Mouse (Mus musculus) embryonic facial prominence, embryonic 14.5 days (tissue): ENCODE data around the gene Atp2b2. TPM values are rescaled to one million over a fixed set of nuclear protein-coding genes. Genes with fewer than 3 reads are reported as not detected.

Source experiments
- ATAC-seq: fragments of 200-750 bp; cut with Nextera tagmentation; 2 replicates; pipeline ENCODE4 v1.8.0; 2017; ENCODE audit warnings: low read depth, moderate number of reproducible peaks, moderate TSS enrichment
- DNase-seq: peaks from one replicate; pipeline ENCODE4 v3.0.0-alpha.2; 2015; ENCODE audit warnings: low spot score
- H3K27ac ChIP-seq: fragments of 300-500 bp; sonication (generic); replicated peaks from 2 replicates; pipeline ENCODE4 v1.5.1; 2014; ENCODE audit warnings: low read depth, mild to moderate bottlenecking, low read length, moderate library complexity
- H3K27me3 ChIP-seq: fragments of 300-500 bp; sonication (generic); replicated peaks from 2 replicates; pipeline ENCODE4 v1.6.1; 2014; ENCODE audit warnings: low read length; ENCODE audit not compliant: control insufficient read depth, insufficient read depth
- H3K36me3 ChIP-seq: fragments of 300-500 bp; sonication (generic); 2 replicates; pipeline ENCODE4 v1.6.1; 2014; ENCODE audit warnings: low read length, mixed read lengths; ENCODE audit not compliant: control insufficient read depth, insufficient read depth
- H3K4me1 ChIP-seq: fragments of 300-500 bp; sonication (generic); 2 replicates; pipeline ENCODE4 v1.6.1; 2014; ENCODE audit warnings: antibody characterized with exemption, low read length; ENCODE audit not compliant: control insufficient read depth, insufficient read depth
- H3K4me2 ChIP-seq: fragments of 300-500 bp; sonication (generic); 2 replicates; pipeline ENCODE4 v1.6.1; 2014; ENCODE audit warnings: low read depth, mild to moderate bottlenecking, low read length, moderate library complexity, mixed read lengths
- H3K4me3 ChIP-seq: fragments of 300-500 bp; sonication (generic); 2 replicates; pipeline ENCODE4 v1.5.1; 2014; ENCODE audit warnings: low read depth, mild to moderate bottlenecking, low read length
- H3K9ac ChIP-seq: fragments of 300-500 bp; sonication (generic); 2 replicates; pipeline ENCODE4 v1.6.1; 2014; ENCODE audit warnings: low read depth, mild to moderate bottlenecking, low read length, moderate library complexity, mixed read lengths
- H3K9me3 ChIP-seq: fragments of 300-500 bp; sonication (generic); 2 replicates; pipeline ENCODE4 v1.6.1; 2016; ENCODE audit warnings: low read length; ENCODE audit not compliant: control insufficient read depth
- WGBS: fragments of 180-500 bp; shearing (Covaris S2); extraction: QIAGEN DNeasy Blood & Tissue Kit; methylation state at CpG from one replicate; pipeline ENCODE4 v1.1.7; 2014; 5-methylcytosine and 5-hydroxymethylcytosine counted together
- polyA plus RNA-seq: library from polyadenylated mRNA; unstranded; fragments of >200 nt; fragmentation: Nextera tagmentation; extraction: Ambion mirVana; gene quantifications from 2 replicates; pipeline ENCODE4 v1.2.1, GENCODE M21; 2014

The Atp2b2 gene
- polyA plus RNA-seq, 1 experiment from 2014 or later = 1.4 TPM

DNA sequence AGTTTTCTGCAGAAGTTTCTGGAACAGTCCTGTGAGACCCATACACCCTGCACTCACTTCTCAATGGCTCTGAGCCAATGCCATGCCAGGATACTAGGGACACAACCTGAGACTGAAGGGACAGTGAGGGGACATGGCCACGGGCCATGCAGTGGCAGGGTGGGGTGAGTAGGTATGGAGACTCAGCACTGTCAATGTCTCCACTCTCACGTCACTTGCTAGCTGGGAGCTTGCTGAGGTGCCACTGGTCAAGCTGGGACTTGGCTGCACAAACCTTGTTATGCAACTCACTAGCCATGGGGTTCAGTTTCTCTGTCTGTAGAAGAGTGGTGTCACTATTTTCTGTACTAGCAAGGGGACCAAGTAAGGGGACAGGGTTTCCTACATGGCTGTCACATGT, 167.2 kb downstream of the Atp2b2 start:
- no peak overlapping the region for H3K4me3 ChIP-seq
- no peak overlapping the region for H3K27ac ChIP-seq
- no peaks in the 10 kb centered on the region for H3K4me1 ChIP-seq
- DNase-seq (no peak), ATAC-seq (no peak)
- no peaks in the 10 kb centered on the region for H3K9me3 ChIP-seq
- H3K36me3 ChIP-seq = no peaks in the 10 kb centered on the region
- H3K9ac ChIP-seq = no peak overlapping the region
- 68% methylated on average over 2 of the region's 2 CpGs for WGBS
- no peak overlapping the region for H3K4me2 ChIP-seq
- H3K27me3 ChIP-seq = no peaks in the 10 kb centered on the region

DNA sequence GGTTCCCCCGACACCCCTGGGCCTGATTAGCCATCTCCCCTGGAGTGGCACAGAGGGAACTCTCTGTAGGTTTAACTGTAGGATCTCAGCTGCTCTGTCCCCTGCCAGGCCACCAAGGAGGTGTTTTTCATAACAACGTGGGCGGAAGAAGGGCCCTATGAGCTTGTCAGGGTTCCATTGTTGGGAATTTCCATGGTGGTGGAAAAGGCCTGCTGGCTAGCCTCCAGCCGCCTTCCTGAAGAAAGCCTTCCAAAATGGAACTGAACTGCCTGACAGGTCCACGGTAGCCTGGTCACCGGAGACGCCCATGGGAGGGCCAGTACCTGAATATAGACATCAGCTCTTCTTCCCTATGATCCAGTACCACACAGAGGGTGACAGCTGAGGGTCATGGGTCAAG, 169.8 kb downstream of the Atp2b2 start:
- no peak overlapping the region for H3K4me3 ChIP-seq
- no peak for DNase-seq
- H3K4me2 ChIP-seq = no peak overlapping the region
- no peaks in the 10 kb centered on the region for H3K27me3 ChIP-seq
- H3K27ac ChIP-seq = no peak overlapping the region
- no peaks in the 10 kb centered on the region for H3K4me1 ChIP-seq
- H3K9me3 ChIP-seq = no peaks in the 10 kb centered on the region
- ATAC-seq = no peak
- no peak overlapping the region for H3K9ac ChIP-seq
- no peaks in the 10 kb centered on the region for H3K36me3 ChIP-seq
- WGBS = 67% methylated on average over 7 of the region's 7 CpGs

DNA sequence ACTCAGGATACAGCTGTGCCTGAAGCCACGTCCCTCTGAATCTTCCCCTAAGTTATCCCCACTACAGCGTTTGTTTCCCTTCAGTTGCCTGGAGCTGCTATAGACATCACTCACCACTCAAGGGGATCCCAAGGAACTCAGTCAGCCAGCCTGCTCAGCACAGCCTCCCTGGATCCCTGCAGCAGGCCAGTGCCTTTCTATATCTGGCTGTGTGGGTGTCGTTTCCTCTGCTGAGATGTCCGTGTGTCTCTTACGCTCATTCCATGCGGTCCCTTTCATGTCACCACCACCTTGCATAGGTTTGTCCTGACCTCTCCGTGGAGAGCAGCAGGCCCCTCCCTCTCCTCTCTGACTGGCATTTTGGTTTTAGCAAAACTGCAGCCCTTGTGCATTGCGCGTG, 171.6 kb downstream of the Atp2b2 start:
- Histone ChIP-seq H3K27ac (no peak overlapping the region), H3K27me3 (no peaks in the 10 kb centered on the region), H3K36me3 (no peaks in the 10 kb centered on the region), H3K4me1 (no peaks in the 10 kb centered on the region), H3K4me3 (no peak overlapping the region), H3K4me2 (no peak overlapping the region), H3K9ac (no peak overlapping the region), H3K9me3 (no peaks in the 10 kb centered on the region)
- no peak for ATAC-seq
- DNase-seq = no peak
- WGBS = 72% methylated on average over 9 of the region's 9 CpGs

DNA sequence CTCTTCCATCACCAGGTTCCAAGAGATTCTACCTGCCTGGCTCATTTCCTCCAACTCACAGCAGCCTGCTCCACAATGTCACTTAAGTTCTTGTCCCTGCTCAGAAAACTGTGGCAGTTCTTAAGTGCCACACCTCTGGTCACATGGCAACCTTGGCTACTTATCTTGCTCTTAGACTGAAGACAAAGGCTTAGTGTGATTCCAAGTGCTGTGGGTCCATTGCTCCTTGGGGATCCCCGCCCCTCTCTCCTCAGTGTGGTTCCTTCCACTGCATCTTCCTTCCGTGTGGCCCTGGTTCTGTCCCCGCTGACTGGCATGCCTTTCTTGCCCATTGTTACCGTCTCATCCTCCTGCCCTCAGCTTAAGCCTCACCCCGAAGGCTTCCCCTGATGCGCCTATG, 173.9 kb downstream of the Atp2b2 start:
- no peaks in the 10 kb centered on the region for H3K4me1 ChIP-seq
- 72% methylated on average over 6 of the region's 6 CpGs for WGBS
- no peaks in the 10 kb centered on the region for H3K36me3 ChIP-seq
- H3K27me3 ChIP-seq = no peaks in the 10 kb centered on the region
- DNase-seq = no peak
- H3K4me2 ChIP-seq = no peak overlapping the region
- H3K4me3 ChIP-seq = no peak overlapping the region
- no peak overlapping the region for H3K9ac ChIP-seq
- no peak for ATAC-seq
- H3K9me3 ChIP-seq = no peaks in the 10 kb centered on the region
- no peak overlapping the region for H3K27ac ChIP-seq

DNA sequence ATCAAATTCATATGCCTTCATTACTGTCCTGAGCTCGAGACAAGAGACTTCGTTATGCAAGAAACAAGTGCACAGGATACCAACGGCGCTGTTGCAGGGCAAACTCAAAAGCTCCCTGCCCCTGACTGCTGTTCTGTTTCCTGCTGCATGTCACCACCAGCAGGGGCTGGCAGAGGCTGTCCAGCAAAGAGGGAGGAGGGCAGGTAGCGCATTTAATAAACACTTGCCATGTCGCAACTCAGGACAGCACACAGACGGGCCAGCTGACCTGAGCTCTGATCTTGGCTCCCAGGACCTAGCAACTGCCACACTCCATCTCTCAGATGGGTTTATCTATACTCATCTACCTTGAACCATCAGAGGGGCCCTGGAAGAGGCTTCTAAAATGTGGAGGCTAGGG, 176.7 kb downstream of the Atp2b2 start:
- H3K4me1 ChIP-seq = no peaks in the 10 kb centered on the region
- no peak for DNase-seq
- H3K9ac ChIP-seq = no peak overlapping the region
- WGBS = 72% methylated on average over 7 of the region's 7 CpGs
- H3K27ac ChIP-seq = no peak overlapping the region
- no peaks in the 10 kb centered on the region for H3K9me3 ChIP-seq
- no peak overlapping the region for H3K4me3 ChIP-seq
- ATAC-seq = no peak
- H3K27me3 ChIP-seq = no peaks in the 10 kb centered on the region
- H3K4me2 ChIP-seq = no peak overlapping the region
- no peaks in the 10 kb centered on the region for H3K36me3 ChIP-seq

DNA sequence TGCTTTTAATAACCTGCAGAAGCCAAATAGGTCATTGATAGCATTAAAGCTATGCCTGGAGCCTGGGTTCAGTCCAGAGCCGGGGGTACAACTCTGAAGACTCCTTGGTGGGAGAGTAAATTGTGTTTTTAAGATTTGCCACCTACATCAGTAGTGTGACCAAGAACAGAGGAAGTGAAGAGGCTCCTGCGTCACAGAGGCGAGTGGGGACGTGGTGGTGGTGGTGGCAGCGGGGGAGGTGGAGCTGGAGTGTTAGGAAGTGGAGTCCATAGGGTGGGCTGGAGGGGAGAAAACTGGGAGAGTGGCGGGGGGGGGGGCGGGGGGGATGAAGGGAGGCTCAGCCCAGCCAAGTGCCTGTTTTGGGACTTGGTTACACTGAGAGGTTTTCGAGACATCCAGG, 177.6 kb downstream of the Atp2b2 start:
- 60% methylated on average over 8 of the region's 8 CpGs for WGBS
- H3K4me1 ChIP-seq = no peaks in the 10 kb centered on the region
- H3K4me2 ChIP-seq = no peak overlapping the region
- H3K9ac ChIP-seq = no peak overlapping the region
- H3K36me3 ChIP-seq = no peaks in the 10 kb centered on the region
- no peaks in the 10 kb centered on the region for H3K27me3 ChIP-seq
- H3K9me3 ChIP-seq = no peaks in the 10 kb centered on the region
- no peak overlapping the region for H3K27ac ChIP-seq
- H3K4me3 ChIP-seq = no peak overlapping the region
- DNase-seq (no peak), ATAC-seq (no peak)

DNA sequence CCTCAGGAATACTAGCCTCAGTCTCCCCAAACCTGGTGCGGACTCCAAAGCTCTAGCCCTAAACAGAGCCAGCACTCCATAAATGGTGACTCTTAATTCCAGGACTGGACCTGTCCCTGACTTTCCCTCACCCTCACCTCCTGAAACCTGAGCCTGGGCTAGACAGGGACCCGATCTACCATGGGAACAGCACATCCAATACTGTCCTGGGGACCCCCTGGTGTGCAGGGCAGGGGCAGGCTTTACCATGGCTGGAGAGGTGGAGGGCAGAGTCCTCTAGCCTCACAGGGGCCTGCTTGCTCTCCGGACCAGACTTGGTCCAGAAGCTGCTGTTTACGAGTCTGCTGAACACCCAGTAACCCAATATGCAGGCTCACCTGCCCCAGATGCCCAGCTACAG, 179.5 kb downstream of the Atp2b2 start:
- ATAC-seq (no peak), DNase-seq (no peak)
- H3K9ac ChIP-seq = no peak overlapping the region
- H3K4me3 ChIP-seq = no peak overlapping the region
- H3K4me2 ChIP-seq = no peak overlapping the region
- H3K36me3 ChIP-seq = no peaks in the 10 kb centered on the region
- no peaks in the 10 kb centered on the region for H3K27me3 ChIP-seq
- no peak overlapping the region for H3K27ac ChIP-seq
- H3K9me3 ChIP-seq = no peaks in the 10 kb centered on the region
- 76% methylated on average over 4 of the region's 4 CpGs for WGBS
- H3K4me1 ChIP-seq = no peaks in the 10 kb centered on the region

DNA sequence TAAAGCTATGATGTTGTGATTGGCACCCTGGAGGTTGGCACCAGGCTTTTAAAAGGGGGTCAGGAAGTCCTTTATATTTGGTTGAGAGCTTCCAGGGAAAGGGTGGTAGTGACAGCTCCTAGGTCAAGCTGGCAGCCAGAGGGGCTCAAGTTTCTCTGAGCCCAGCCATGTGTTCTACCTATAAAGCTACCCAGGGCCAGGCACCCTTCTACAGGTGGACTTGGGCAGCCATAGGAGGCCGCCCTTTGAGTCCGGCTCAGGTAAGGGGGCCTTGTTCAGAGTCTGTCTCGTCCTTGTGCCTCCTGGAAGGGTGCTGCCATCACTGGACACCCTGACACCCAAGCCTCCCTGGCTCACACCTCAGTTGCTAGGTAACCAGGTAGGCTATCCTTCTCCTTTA, 180.5 kb downstream of the Atp2b2 start:
- Histone ChIP-seq H3K4me2 (no peak overlapping the region), H3K9ac (no peak overlapping the region), H3K27ac (no peak overlapping the region), H3K36me3 (no peaks in the 10 kb centered on the region), H3K9me3 (no peaks in the 10 kb centered on the region), H3K4me1 (no peaks in the 10 kb centered on the region), H3K27me3 (no peaks in the 10 kb centered on the region), H3K4me3 (no peak overlapping the region)
- DNase-seq (no peak), ATAC-seq (no peak)
- 63% methylated on average over 3 of the region's 3 CpGs for WGBS

DNA sequence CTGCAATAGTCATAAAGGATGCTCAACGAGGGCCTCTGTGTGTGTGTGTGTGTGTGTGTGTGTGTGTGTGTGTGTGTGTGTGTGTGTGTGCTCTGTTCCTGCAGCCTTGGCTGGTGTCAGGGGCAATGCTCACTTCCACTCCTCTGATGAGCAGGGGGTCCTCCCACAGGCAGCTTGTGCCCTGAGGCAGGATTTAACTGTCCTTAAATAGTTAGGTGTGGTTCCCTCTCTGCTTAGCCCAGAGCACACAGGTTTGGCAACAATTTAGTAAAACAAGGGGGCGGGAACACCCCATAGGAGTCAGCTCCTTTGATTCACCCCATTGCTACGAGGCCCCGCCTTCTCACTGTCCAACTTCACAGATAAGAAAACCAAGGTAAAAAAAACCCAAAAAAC, 181.0 kb downstream of the Atp2b2 start:
- Histone ChIP-seq H3K9ac (no peak overlapping the region), H3K27ac (no peak overlapping the region), H3K9me3 (no peaks in the 10 kb centered on the region), H3K36me3 (no peaks in the 10 kb centered on the region), H3K4me2 (no peak overlapping the region), H3K27me3 (no peaks in the 10 kb centered on the region), H3K4me1 (no peaks in the 10 kb centered on the region), H3K4me3 (no peak overlapping the region)
- ATAC-seq (no peak), DNase-seq (no peak)
- 72% methylated on average over 4 of the region's 4 CpGs for WGBS
